Mouse (Mus musculus) lung, adult 18-20 months (tissue): ENCODE data around the gene Ccdc188.

Experiments used
- DNase-seq, 2 experiments: peaks; one replicate each; pipeline ENCODE4 v3.0.0; 2022; ENCODE audit warnings: mixed read lengths in 2 of 2

The Ccdc188 gene

DNA sequence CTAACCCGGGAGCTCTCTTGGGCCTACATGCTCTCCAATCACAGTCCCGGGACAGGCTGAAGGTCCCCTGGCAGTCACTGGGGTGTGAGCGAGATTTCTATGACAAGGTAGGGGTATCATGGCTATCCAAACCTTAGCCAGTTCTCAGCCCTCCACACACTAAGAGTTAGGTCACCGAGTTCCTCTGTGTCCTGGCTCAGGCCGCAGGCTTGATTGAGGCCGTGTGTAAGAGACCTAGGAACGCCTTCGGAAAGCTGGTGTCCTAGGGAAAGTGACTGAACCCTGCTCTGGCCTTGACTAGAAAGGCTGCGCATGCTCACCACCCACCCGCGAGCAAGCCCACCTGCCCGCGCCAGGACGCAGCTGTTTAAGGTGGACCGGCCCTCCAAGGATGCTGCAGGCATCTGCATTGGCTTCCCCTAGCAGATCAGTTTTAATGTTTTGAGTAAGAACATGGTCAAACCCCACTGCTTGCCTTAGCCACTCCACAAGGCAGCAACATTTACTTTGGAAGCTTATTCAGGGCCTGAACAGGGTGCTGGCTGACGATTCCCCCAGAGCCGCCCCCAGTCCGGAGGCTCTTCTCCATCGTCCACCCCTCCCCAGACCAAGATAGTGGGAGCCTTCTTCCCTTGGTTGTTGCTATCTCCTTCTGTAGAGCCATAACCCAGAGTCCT, 17.8 kb downstream of the Ccdc188 start:
- DNase-seq, result peak; percentile 55 to 66

GRCm38 (mm10) chr16:18236676-18237501, 19.2 kb downstream of the Ccdc188 start:
- no peak for DNase-seq

- DNase-seq, result no peak
Measured at GRCm38 (mm10) chr16:18241581-18241980, 23.9 kb downstream of the Ccdc188 start.

GRCm38 (mm10) chr16:18247521-18248399, 30.1 kb downstream of the Ccdc188 start:
- no peak for DNase-seq

DNA sequence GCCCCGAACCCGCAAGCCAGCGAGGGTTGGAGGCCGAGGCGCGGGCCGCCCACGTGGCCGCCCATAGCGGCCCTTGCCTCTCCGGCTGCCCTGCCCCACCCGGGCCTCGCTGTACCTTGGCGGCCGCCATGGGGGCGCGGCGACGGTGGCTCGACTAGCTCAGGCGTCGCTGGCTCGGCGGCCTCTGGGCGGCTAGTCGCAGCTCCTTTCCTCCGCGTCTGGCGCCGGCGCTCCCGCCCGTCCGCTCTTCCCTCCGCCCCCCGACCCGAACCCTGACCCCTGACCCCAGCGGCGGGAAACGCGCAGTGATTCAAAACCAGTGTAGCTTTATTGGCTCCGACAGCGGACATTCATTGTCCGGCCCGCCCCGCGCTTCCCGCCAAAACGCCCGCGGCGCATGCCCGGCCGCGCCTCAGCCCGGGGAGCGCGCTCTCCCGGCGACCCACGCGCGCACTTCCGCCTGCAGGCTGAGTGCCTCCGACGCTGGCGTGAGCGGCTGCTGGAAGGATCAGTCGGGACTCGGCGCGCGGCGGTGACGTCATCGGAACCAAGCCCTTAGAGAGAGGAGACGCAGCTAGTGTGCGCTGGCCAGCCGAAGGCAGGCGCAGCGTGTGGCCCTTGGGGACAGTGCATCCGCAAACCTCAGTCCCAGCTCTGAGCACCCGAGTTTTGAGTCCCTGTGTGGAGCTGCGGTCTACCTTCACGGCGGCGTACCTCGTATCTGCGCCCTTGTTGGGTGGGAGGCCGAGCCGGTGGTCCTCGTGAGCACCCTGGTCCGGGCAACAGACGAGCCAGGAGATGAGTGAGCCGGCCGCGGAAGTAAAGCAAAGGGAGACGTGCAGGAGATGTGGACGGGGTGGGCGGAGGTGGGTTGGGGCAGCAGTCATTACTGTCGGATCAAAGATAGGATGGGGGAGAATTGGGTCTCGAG, 31.0 kb downstream of the Ccdc188 start, which contains the start of the genes Trmt2a and Ranbp1:
Gene Trmt2a (plus strand): TSS at position 247 of the 931 bp plus-strand sequence.
Gene Ranbp1 (minus strand): TSS at position 300 of the 931 bp plus-strand sequence.
- DNase-seq, result peak; percentile 99

DNA sequence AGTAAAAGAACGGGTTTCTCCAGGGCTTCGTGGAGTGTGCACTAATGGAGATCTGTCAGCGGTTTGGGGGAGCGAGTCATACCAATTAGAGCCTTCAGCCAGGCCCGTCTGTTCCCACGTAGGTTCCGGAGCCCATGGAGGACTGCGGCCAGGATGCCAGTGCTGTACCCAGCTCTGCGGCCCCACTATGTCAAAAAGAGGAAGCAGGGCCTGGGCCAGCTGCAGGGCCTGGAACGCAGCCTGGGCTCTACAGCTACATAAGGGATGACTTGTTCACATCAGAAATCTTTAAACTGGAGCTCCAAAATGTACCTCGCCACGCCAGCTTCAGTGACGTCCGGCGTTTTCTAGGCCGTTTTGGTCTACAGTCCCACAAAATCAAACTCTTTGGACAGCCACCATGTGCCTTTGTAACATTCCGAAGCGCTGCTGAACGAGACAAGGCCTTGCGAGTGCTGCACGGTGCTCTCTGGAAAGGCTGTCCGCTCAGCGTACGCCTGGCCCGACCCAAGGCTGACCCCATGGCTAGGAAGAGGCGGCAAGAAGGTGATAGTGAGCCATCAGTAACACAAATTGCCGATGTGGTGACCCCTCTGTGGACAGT, 31.8 kb downstream of the Ccdc188 start:
- peak; percentile 44 to 45 for DNase-seq

DNA sequence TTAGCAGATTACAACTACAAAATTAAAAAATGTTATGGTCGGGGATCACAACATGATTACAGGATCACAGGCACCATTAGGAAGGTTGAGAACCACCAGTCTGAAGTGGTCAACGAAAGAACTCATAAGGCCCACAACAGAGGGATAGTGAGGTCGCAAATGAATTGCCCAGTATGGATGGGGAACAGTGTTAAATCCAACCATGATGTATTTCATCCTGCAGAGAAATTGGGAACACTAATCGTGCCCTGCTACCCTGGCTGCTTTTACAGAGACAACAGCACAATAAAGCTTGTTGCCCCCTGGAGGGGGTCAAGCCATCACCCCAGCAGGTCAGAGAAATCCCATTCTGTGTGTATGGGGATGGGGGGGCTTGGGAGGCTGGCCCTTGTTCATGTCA, 32.6 kb downstream of the Ccdc188 start:
- no peak for DNase-seq

DNA sequence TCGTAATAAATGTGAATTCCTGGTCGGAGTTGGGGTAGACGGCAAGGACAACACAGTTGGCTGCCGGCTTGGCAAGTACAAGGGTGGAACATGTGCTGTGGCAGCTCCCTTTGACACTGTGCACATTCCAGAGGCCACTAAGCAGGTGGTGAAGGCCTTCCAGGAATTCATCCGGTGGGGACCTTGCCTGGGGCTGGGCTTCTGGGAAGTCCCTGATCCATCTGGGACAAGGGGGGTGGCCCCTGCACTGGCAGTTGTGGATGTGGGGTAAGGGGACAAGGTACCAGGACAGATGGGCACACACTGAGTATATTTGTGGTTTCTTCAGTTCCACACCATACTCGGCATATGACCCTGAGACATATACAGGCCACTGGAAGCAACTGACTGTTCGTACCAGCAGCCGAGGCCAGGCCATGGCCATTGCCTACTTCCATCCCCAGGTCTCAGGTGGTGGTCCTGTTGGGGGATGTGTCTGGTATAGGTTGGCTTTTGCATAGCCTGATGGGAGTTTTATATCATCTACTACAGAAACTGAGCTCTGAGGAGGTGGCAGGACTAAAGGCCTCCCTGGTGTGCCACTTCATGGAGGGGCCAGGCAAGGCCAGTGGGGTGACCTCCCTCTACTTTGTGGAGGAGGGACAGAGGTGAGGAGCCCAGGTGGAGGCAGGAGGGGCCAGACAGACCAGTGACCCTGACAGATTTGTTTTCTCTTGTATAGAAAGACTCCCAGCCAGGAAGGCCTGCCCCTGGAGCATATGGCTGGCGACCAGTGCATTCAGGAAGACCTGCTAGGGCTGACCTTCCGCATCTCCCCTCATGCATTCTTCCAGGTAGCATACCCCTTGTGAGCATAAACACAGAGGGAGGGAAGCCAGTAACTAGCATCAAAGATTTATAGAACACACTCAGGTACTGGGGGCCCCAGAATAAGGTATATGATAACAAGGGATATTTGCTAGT, 33.4 kb downstream of the Ccdc188 start:
- no peak for DNase-seq

GRCm38 (mm10) chr16:18252736-18253135, 35.1 kb downstream of the Ccdc188 start:
- no peak for DNase-seq

- no peak for DNase-seq
Measured at GRCm38 (mm10) chr16:18253866-18254265, 36.2 kb downstream of the Ccdc188 start.

DNA sequence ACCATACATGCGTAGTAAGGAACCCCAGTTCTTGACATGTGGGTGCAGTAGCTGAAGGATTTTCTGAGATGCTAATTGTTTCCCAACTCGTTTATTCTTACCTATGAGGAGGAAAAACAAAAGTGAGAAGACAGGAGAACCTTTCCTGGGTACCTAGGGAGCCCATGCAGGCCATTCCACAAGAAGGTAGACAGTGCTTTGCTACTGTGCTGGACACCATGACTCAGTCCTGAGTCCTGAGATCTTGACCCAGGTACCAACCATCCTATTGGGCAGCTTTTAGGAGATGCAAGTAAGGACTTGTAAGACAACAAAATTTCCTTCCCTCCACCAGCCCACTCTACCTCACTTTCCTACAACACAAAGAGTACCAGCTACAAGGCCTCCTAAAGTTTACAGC, 40.5 kb downstream of the Ccdc188 start, which contains the start of gene Gm49776:
Gene Gm49776 (minus strand): TSS at position 101 of the 400 bp plus-strand sequence.
- no peak for DNase-seq

DNA sequence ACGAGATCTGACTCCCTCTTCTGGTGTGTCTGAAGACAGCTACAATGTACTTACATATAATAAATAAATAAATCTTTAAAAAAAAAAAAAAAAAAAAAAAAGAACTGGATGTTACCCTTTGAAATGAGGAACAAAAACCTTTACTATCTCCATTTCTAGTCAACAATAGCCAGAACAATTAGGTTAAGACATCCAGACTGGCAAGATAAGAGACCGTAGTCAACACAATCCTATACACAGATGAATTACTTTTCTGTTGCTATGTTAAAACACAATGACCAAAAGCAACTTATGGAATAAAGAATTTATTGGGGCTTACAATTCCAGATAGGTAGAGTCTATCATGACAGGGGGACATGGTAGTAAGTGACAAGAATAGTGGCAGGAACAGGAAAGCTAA, 47.3 kb downstream of the Ccdc188 start:
- no peak for DNase-seq

GRCm38 (mm10) chr16:18268182-18268581, 50.5 kb downstream of the Ccdc188 start:
- DNase-seq, result no peak
